Mouse (Mus musculus): ENCODE data around the gene Lef1.

DNA sequence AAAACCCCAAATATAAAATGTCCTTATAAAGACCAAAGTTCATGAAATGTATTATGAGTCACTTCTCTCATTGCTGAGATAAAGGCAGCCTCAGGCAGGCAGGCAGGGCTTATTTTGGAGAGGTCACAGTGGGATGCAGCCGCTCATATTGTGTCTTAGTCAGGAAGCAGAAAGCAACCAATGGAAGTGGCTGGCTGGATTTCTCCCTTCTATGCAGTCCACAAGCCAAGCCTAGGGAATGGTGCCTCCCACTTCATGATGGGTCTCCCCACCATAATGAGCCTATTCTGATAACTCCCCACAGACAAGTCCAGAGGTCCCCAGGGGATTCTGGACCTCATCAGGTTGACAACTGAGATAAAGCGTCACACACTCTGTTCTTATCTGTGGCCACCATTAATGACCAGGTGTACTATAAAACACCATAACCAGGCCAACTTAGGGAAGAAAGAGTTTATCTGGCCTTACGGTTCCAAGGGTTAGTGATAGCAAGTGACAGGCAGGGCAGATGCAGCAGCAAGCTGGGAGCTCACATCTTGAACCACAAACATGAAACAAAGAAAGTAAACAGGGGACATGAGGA, 145.2 kb downstream of the Lef1 start:
- TF ChIP-seq CTCF (IDR thresholded peaks at IDR 0.05; ENCODE audit: control insufficient read depth, insufficient read depth, low read length): no peak
- no peak for TF ChIP-seq POLR2A (IDR thresholded peaks at IDR 0.05; ENCODE audit: borderline replicate concordance, control insufficient read depth, low read depth, low read length)
